Mouse (Mus musculus) activated CD4-positive, CD25-positive, alpha-beta regulatory T cell, adult 4 months (primary cell): ENCODE results near the gene Rnf149. TPM values are rescaled to one million over a fixed set of nuclear protein-coding genes. Genes with fewer than 3 reads are reported as not detected.
A peak's percentile ranks its signal among the peaks of the same experiment; 100 is the strongest.

Source experiments
- ATAC-seq: one replicate; pipeline ENCODE4 v1.8.0; 2017
- polyA plus RNA-seq, 2 experiments: library from polyadenylated mRNA; unstranded; fragments of 100-300 nt; shearing (Covaris generic); gene quantifications; one replicate each; pipeline ENCODE4 v1.2.1; 2017

Gene Rnf149
- polyA plus RNA-seq, 2 experiments from 2014 or later, result 19.8 to 26.7 TPM

GRCm38 (mm10) chr1:39528319-39528718 lies 48.9 kb downstream of the Rnf149 start:
- ATAC-seq, result no peak

DNA sequence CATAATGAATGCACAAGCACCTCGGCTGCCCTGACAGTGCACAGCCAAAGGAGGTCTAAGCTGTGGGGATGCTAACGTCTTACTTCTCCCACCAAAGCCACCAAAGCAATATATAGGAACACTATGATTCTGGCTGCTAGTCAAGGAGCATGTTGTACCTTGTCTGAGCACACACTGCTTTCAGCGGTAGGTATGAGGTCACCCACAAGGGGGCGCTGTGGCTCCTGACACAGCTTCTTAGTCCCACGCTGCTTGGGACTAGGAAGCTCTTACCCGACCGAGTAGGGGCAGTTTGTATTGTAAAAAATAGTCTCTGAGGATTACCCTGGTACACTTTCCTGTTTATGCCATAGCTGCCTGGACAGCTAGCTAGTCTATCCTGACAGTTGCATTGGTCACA lies 49.8 kb downstream of the Rnf149 start:
- peak; percentile 73 for ATAC-seq

- ATAC-seq, result no peak
Measured at GRCm38 (mm10) chr1:39526371-39527167, 50.6 kb downstream of the Rnf149 start.

- ATAC-seq, result no peak
Measured at GRCm38 (mm10) chr1:39525763-39526162, 51.4 kb downstream of the Rnf149 start.

- ATAC-seq, result peak; percentile 49
Measured at GRCm38 (mm10) chr1:39522519-39522918, 54.7 kb downstream of the Rnf149 start.

GRCm38 (mm10) chr1:39521326-39521725 lies 55.9 kb downstream of the Rnf149 start:
- no peak for ATAC-seq

DNA sequence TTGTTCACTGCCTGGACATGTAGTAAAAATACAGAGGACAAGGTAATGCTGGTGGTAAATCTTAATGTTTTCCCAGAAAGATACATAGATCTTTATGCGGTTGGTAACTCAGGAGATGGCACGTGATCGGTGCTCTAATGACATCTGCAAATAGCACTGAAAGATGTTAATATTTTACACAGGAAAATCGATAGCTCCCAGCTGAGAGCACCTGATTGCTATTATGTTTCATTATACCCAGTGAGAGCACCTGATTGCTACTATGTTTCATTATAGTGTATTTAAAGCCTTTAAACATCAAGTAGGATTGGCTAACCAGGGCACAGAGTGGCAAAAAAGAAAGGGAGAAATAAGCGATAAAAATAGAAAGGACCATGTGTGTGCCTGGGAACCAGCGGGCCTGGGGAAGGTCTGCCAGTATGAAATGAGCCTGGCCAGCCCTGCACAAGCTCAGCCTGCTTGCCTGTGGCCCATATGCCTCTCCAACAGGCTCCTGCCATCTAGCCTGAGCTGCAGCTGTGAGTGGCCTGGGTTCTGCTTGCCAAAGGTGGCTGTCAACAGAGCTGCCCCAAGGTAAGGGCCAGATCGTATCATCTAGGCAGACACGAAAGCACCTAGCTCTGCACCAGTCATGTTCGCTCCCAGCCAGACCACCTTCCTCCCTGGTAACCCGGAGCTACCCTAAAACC lies 61.8 kb downstream of the Rnf149 start:
- ATAC-seq, result no peak

DNA sequence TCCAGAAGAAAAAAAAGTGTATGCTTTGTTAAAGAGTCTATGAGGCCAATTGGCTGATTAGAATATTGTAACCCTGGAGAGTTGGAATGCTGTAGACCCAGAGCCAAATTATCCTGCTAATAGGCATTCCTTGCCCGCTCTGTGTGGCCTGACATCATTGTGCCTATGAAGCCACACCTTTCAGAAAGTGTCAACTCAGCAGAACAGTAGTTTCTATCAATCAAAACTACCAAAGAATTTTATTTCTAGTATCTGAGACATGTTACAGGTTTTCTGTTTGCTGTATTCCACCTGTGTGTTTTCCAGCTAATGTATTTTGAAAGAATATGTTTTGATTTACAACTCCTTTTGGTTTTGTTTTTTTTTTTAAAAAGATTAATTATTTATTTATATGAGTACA lies 65.0 kb downstream of the Rnf149 start:
- ATAC-seq, result no peak

DNA sequence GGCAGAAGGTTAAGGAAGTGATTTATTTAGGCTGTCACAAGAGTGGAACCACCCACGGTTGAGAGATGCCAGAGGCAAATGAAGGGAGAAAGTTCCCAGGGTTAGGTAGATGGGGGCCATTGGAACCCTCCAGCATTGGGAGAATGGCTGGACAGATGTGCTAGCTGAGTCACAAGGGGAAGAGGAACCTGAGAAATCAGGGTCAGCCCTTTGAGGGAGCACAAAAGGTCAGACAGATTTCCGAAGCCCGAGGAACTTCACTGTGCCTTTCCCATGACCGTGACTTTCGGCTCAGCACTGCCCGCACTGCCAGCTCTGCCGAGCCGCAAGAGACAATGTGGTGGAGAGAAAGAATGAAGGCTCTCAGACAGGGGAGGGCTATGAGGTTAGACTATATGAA lies 65.4 kb downstream of the Rnf149 start:
- no peak for ATAC-seq

- ATAC-seq, result no peak
Measured at GRCm38 (mm10) chr1:39505600-39505999, 71.6 kb downstream of the Rnf149 start.

GRCm38 (mm10) chr1:39504261-39504660 lies 72.9 kb downstream of the Rnf149 start:
- ATAC-seq, result no peak

DNA sequence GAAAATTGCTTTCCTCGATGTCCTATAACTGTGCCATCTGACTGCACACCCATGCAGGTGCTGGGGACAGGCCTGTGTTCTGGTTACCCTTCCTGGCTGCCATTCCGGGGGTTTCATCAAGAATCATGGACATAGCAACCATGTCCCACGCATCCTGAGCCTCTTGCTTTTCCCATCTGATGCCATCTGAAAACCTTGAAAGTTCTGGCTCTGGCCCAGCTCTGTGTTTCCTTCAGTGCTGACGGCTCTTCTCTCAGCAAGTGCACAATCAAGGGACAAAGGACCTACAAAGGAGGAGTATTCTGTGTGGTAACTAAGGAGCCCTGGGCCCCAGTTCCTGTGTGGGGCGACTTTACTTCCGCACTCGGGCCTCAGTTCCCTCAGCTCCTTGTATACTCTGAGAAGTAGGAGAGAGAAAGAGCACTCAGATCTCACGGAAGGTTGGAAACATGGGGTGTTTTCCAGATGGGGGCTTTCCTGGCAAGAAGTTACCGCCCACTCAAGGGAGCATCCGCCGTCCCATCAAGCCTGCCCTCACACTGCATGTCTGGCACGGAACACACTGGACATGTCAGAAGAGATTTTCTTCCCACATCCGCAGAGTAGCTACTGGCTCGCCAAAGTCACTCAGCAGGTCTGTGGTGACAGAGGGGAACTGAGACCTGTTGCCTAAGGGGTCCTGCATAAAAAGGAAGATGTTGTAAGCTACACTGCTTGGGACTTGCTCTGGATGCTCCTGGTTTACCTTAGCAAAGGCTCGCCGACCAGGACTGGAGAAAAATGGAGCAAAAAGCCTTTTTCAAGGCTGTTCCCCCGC lies 74.2 kb downstream of the Rnf149 start:
- no peak for ATAC-seq

Other genes starting within 250 kb of the Rnf149 start
- 100 to 1,000 TPM; 494 to 595 TPM for gene Rpl31, start 209.6 kb downstream of the Rnf149 start, polyA plus RNA-seq
- 1 to 10 TPM in 1 of 2 experiments, under 1 TPM in 1; 0.41 to 1.4 TPM for gene Tbc1d8, start 98.7 kb downstream of the Rnf149 start, polyA plus RNA-seq
- 1 to 10 TPM; 3.0 to 5.6 TPM for gene Cnot11, start 42.4 kb downstream of the Rnf149 start, polyA plus RNA-seq
- gene Creg2, start 74.1 kb upstream of the Rnf149 start, polyA plus RNA-seq, result under 1 TPM in 1 of 2 experiments, not detected in 1; 0.10 TPM
- gene Rfx8, start 143.6 kb upstream of the Rnf149 start, polyA plus RNA-seq, result not detected
- not detected for gene Gm3646, start 227.9 kb upstream of the Rnf149 start, polyA plus RNA-seq